Mouse (Mus musculus) large intestine, adult 2 months (tissue): Measurements from ENCODE around the gene Tmem14a. TPM values are rescaled to one million over a fixed set of nuclear protein-coding genes. Genes with fewer than 3 reads are reported as not detected.
"Not testable (repeated sequence)": the region's sequence is repeated elsewhere in the genome, so short reads cannot be mapped to it uniquely, and the experiment has no call there.

Source experiments
- DNase-seq: peaks from one replicate; pipeline ENCODE4 v3.0.0-alpha.2; 2012; ENCODE audit warnings: low read depth, low spot score
- WGBS: fragments of 180-500 bp; shearing (Covaris S2); methylation state at CpG from one replicate; pipeline ENCODE4 v1.1.7; 2018; 5-methylcytosine and 5-hydroxymethylcytosine counted together
- polyA plus RNA-seq: library from polyadenylated mRNA; depleted of rRNA; stranded (reverse); fragments of >200 nt; gene quantifications from 2 replicates; pipeline ENCODE4 v1.2.3, GENCODE M21; 2012; rRNA removed

The Tmem14a gene
- polyA plus RNA-seq = 3.6 and 4.2 TPM in 2 replicates

GRCm38 (mm10) chr1:21218489-21218919, at the start of gene Tmem14a:
Gene Tmem14a, plus strand, starts transcription at chr1:21218575.
- under 1% methylated on average over 17 of the region's 17 CpGs for WGBS
- peak; percentile 82 for DNase-seq

- 97% methylated on average over 6 of the region's 6 CpGs for WGBS
- DNase-seq = no peak
These were observed 33.2 kb upstream of the Tmem14a start for GRCm38 (mm10) chr1:21185196-21185595.

GRCm38 (mm10) chr1:21206241-21206640, 12.1 kb upstream of the Tmem14a start:
- WGBS = 91% methylated on average over 1 of the region's 1 CpGs
- no peak for DNase-seq

GRCm38 (mm10) chr1:21213537-21213936, 4.8 kb upstream of the Tmem14a start:
- DNase-seq = not testable (repeated sequence)
- 16% methylated on average over 3 of the region's 3 CpGs for WGBS

GRCm38 (mm10) chr1:21213991-21214692, 4.2 kb upstream of the Tmem14a start:
- 71% methylated on average over 6 of the region's 6 CpGs for WGBS

GRCm38 (mm10) chr1:21227756-21228395, 9.5 kb downstream of the Tmem14a start:
- no peak for DNase-seq
- WGBS = 87% methylated on average over 6 of the region's 6 CpGs

More at GRCm38 (mm10) chr1:21213991-21214692, 4.2 kb upstream of the Tmem14a start:
- DNase-seq = not testable (repeated sequence)

GRCm38 (mm10) chr1:21228740-21229722, 10.7 kb downstream of the Tmem14a start:
- not testable (repeated sequence) for DNase-seq
- WGBS = 38% methylated on average over 15 of the region's 15 CpGs

GRCm38 (mm10) chr1:21230376-21230775, 12.0 kb downstream of the Tmem14a start:
- no peak for DNase-seq
- 76% methylated on average over 2 of the region's 2 CpGs for WGBS

- peak; percentile 38 for DNase-seq
- WGBS = 23% methylated on average over 5 of the region's 5 CpGs
These were observed 13.5 kb downstream of the Tmem14a start for GRCm38 (mm10) chr1:21231744-21232464.

- DNase-seq = no peak
- 65% methylated on average over 1 of the region's 1 CpGs for WGBS
These were observed 14.1 kb downstream of the Tmem14a start for GRCm38 (mm10) chr1:21232516-21232915.

GRCm38 (mm10) chr1:21235359-21235758, 17.0 kb downstream of the Tmem14a start:
- no peak for DNase-seq
- WGBS = 91% methylated on average over 6 of the region's 6 CpGs

GRCm38 (mm10) chr1:21239911-21240898, 21.8 kb downstream of the Tmem14a start, which contains the start of gene Gsta3:
Gene Gsta3, plus strand, starts transcription at chr1:21240589.
- 35% methylated on average over 8 of the region's 8 CpGs for WGBS
- DNase-seq = peak; percentile 29

- DNase-seq = no peak
- 36% methylated on average over 1 of the region's 1 CpGs for WGBS
These were observed 22.7 kb downstream of the Tmem14a start for GRCm38 (mm10) chr1:21241096-21241495.

GRCm38 (mm10) chr1:21244290-21244960, 26.1 kb downstream of the Tmem14a start:
- 53% methylated on average over 4 of the region's 4 CpGs for WGBS
- no peak for DNase-seq

GRCm38 (mm10) chr1:21246136-21246535, 27.8 kb downstream of the Tmem14a start:
- 79% methylated on average over 3 of the region's 3 CpGs for WGBS
- no peak for DNase-seq

GRCm38 (mm10) chr1:21247896-21248295, 29.5 kb downstream of the Tmem14a start:
- DNase-seq = no peak

- WGBS = 84% methylated on average over 9 of the region's 9 CpGs
- no peak for DNase-seq
These were observed 30.4 kb downstream of the Tmem14a start for GRCm38 (mm10) chr1:21248560-21249390.
